8 mouse cellular contexts compared by ENCODE assay signal in the genomic region with DNA sequence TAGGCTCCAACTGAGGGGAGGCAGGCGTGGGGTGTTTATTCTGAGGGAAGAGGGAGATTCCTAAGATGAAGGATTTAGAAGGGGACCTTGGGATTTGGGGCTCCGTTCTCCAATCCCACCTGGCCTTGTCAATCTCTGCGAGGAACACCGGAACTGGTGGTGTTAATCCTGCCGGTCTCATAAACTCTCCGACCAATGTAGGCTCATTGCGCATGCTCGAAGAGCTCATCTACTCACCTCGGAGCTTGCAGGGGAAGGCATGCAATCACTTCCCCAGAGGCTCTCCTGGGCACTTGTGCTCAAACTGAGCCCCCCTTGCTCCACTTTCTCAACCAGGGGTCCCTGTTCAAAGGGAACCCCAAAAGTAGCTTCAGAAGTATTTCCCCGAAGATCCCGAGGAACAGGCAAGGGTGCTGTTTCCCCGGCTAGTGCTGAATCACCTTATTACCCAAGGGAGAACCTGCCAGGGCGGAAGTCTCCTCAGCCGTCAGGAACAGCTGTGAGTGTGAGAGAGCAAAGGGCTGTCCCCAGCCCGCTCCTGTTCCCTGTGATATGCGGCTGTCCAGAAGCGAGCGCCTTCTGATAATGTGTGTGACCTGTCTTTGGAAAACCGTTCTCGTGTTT. TPM values are rescaled to one million over a fixed set of nuclear protein-coding genes. Genes with fewer than 3 reads are reported as not detected.
DNase-seq lines count a peak whose midpoint lies in the region; ATAC-seq and TF ChIP-seq lines count a peak whose summit lies in the region.

No protein-coding gene starts in this region.

- no peak overlapping the region for H3K4me3 ChIP-seq in midbrain, embryonic 11.5 days (ENCODE audit: low read depth, low read length)
- no peak overlapping the region for H3K4me3 ChIP-seq in midbrain, embryonic 10.5 days
- H3K4me3 ChIP-seq in heart, embryonic 12.5 days = peak overlapping the region; percentile 5; the same call in 1 of the 2 replicates
- no peak overlapping the region for H3K4me3 ChIP-seq in lung, adult 2 months (replicated peaks; ENCODE audit: extremely low read depth, low read depth, low read length)

- H3K36me3 ChIP-seq in midbrain, embryonic 11.5 days (ENCODE audit: control insufficient read depth, insufficient read depth, low read length) = no peaks in the 10 kb centered on the region
- no peaks in the 10 kb centered on the region for H3K36me3 ChIP-seq in midbrain, embryonic 10.5 days
- H3K36me3 ChIP-seq in heart, embryonic 12.5 days = no peaks in the 10 kb centered on the region

- intact Hi-C loops in left cerebral cortex, postnatal 4 days (cut with DNase I) = loop anchor here (5.0 kb wide), 1 partner anchor 70 kb away; no protein-coding TSS in a partner anchor

- peaks cover 4% of the 10 kb centered on the region; the same call in 1 of the 2 replicates for H3K27me3 ChIP-seq in midbrain, embryonic 11.5 days (ENCODE audit: control insufficient read depth, insufficient read depth, low read length)
- peaks cover 54% of the 10 kb centered on the region for H3K27me3 ChIP-seq in midbrain, embryonic 10.5 days (ENCODE audit: low read depth, poor library complexity, severe bottlenecking)
- peaks cover 15% of the 10 kb centered on the region; the same call in 1 of the 2 replicates for H3K27me3 ChIP-seq in heart, embryonic 12.5 days (replicated peaks)

- 70% methylated on average over 20 of the region's 20 CpGs for WGBS in midbrain, embryonic 11.5 days
- 65% methylated on average over 20 of the region's 20 CpGs for WGBS in midbrain, embryonic 10.5 days
- WGBS in heart, embryonic 12.5 days = 34% methylated on average over 20 of the region's 20 CpGs
- 47% methylated on average over 20 of the region's 20 CpGs for WGBS in lung, adult 2 months

- H3K9ac ChIP-seq in midbrain, embryonic 11.5 days (ENCODE audit: low read length) = no peak overlapping the region
- peak overlapping the region; percentile 9; the same call in 1 of the 2 replicates for H3K9ac ChIP-seq in heart, embryonic 12.5 days

- 0 out of 2 replicates have a peak, but pooled peaks have one; percentile 4 for TF ChIP-seq POLR2A in lung, adult 2 months (IDR thresholded peaks at IDR 0.05; ENCODE audit: borderline replicate concordance, extremely low read depth, low read depth, low read length)

- H3K27ac ChIP-seq in midbrain, embryonic 11.5 days (ENCODE audit: low read depth, low read length) = no peak overlapping the region
- no peak overlapping the region for H3K27ac ChIP-seq in midbrain, embryonic 10.5 days (replicated peaks)
- no peak overlapping the region for H3K27ac ChIP-seq in heart, embryonic 12.5 days (ENCODE audit: poor library complexity, severe bottlenecking)

- DNase-seq in midbrain, embryonic 11.5 days (ENCODE audit: low spot score, missing footprints) = peak; percentile 77
- no peak for DNase-seq in midbrain, embryonic 10.5 days (ENCODE audit: low spot score)
- DNase-seq in lung, adult 2 months = no peak
- DNase-seq in thymus, postnatal 0 days (ENCODE audit: low spot score) = peak; percentile 64
- DNase-seq in cerebellum, postnatal 10 days = no peak
- no peak for DNase-seq in left cerebral cortex, postnatal 4 days

- TF ChIP-seq CTCF in lung, adult 2 months (IDR thresholded peaks at IDR 0.05; ENCODE audit: insufficient read depth, low read length) = no peak

- no peak for ATAC-seq in midbrain, embryonic 11.5 days (ENCODE audit: low FRiP score)
- ATAC-seq in heart, embryonic 12.5 days (ENCODE audit: insufficient number of reproducible peaks, low FRiP score) = no peak; the same call in 1 of the 2 replicates
- no peak for ATAC-seq in frontal cortex, adult (ENCODE audit: low TSS enrichment)

- H3K4me1 ChIP-seq in midbrain, embryonic 11.5 days (ENCODE audit: control insufficient read depth, insufficient read depth, low read length) = 0 out of 2 replicates have a peak, but pooled peaks cover 6% of the 10 kb centered on the region
- H3K4me1 ChIP-seq in midbrain, embryonic 10.5 days = peaks cover 23% of the 10 kb centered on the region
- peaks cover 53% of the 10 kb centered on the region for H3K4me1 ChIP-seq in heart, embryonic 12.5 days (replicated peaks)
- peaks cover 10% of the 10 kb centered on the region; the same call in 1 of the 2 replicates for H3K4me1 ChIP-seq in lung, adult 2 months (ENCODE audit: control insufficient read depth, insufficient read depth, low read length)

- H3K4me2 ChIP-seq in midbrain, embryonic 11.5 days = no peak overlapping the region
- peak overlapping the region; percentile 48 for H3K4me2 ChIP-seq in heart, embryonic 12.5 days

- no peaks in the 10 kb centered on the region for H3K9me3 ChIP-seq in midbrain, embryonic 11.5 days (ENCODE audit: control insufficient read depth, low read length)
- H3K9me3 ChIP-seq in midbrain, embryonic 10.5 days (replicated peaks) = no peaks in the 10 kb centered on the region
- no peaks in the 10 kb centered on the region for H3K9me3 ChIP-seq in heart, embryonic 12.5 days (replicated peaks)

RNA-seq across cellular contexts. Expression of a gene that starts 5.6 kb away (rescaled TPM):
- polyA plus RNA-seq in midbrain, embryonic 11.5 days (2014; fragmentation: Nextera tagmentation; extraction: Ambion mirVana) = 4.0 and 5.4 TPM in 2 replicates
- polyA plus RNA-seq in midbrain, embryonic 10.5 days (2016; fragmentation: Nextera tagmentation; extraction: Ambion mirVana) = 4.0 and 5.2 TPM in 2 replicates
- 20.2 and 21.0 TPM in 2 replicates for polyA plus RNA-seq in heart, embryonic 12.5 days (2016; fragmentation: Nextera tagmentation; extraction: Ambion mirVana)
- 54.0 and 66.2 TPM in 2 replicates for polyA plus RNA-seq in lung, adult 2 months (2012; rRNA removed)
- 1.9 and 3.3 TPM in 2 replicates for polyA plus RNA-seq in thymus, postnatal 0 days (2015; fragmentation: Nextera tagmentation; extraction: Ambion mirVana)
- total RNA-seq in left cerebral cortex, postnatal 4 days (2021) = 1 to 10 TPM; 5.4 to 6.4 TPM

Comparison
In these comparisons a context has a peak if more than half of its experiments do, and no peak if none do; other contexts are left out.
1. DNase-seq: peak in midbrain, embryonic 11.5 days (single experiment) and thymus, postnatal 0 days (single experiment); none in midbrain, embryonic 10.5 days (single experiment), lung, adult 2 months (single experiment), cerebellum, postnatal 10 days (0 of 2) and left cerebral cortex, postnatal 4 days (single experiment).